Mouse (Mus musculus) ovary, postnatal 10 days (tissue): ENCODE measurements around the gene Ankrd54.

ENCODE experiments used
- DNase-seq: peaks from one replicate; pipeline ENCODE4 v3.0.0; 2022; ENCODE audit warnings: low spot score

Gene Ankrd54

GRCm38 (mm10) chr15:79062376-79063159 lies at the start of gene Ankrd54:
Ankrd54 (minus strand) TSS chr15:79062893.
- DNase-seq, result peak; percentile 86

DNA sequence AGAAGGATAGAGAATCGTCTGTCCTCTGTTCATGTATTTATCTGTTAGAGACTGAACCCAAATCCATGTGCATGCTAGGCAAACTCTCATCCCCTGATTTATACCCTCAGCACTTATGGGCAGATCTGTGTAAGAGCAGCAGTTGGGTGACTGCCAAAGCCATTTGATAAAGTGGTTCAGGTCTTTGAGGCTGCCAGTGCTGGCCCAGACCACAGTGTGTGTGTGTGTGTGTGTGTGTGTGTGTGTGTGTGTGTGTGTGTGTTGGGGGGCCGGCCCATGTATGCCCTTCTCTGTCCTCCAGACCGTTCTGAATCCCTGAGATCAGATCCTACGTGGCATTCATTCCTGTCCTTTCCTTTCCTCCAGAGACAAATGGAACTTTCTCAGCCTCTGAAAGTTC lies 49.1 kb upstream of the Ankrd54 start:
- DNase-seq, result no peak

DNA sequence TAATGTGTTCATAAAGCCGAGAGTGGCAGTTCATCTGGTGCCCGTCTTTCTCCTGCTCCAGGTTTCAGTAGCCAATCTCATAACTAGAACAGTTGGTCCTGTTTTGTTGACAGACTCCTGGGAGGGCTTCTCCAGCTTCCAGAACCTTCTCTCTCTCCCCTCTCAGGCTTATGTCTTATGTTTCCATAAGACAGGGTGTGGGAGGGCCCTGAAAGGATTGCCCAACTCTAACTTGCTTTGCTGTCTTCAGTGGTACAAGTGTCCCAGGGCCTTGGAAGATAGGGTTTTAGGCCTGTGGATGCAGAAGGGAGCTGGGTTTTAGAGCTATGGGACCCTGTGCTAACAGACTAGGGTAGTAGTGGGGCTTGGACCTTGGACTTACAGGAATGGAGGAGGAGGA lies 47.8 kb upstream of the Ankrd54 start:
- no peak for DNase-seq

- DNase-seq, result no peak
Measured at GRCm38 (mm10) chr15:79110031-79110430, 47.3 kb upstream of the Ankrd54 start.

GRCm38 (mm10) chr15:79109321-79109934 lies 46.7 kb upstream of the Ankrd54 start:
- DNase-seq, result no peak

- DNase-seq, result no peak
Measured at GRCm38 (mm10) chr15:79108421-79109320, 46.0 kb upstream of the Ankrd54 start, which contains the start of gene Micall1. Micall1 (plus strand) TSS chr15:79108898.

- no peak for DNase-seq
Measured at GRCm38 (mm10) chr15:79107966-79108365, 45.3 kb upstream of the Ankrd54 start.

GRCm38 (mm10) chr15:79105804-79106203 lies 43.1 kb upstream of the Ankrd54 start:
- DNase-seq, result no peak

GRCm38 (mm10) chr15:79103264-79103663 lies 40.6 kb upstream of the Ankrd54 start:
- DNase-seq, result no peak

- no peak for DNase-seq
Measured at GRCm38 (mm10) chr15:79101531-79101930, 38.8 kb upstream of the Ankrd54 start.

DNA sequence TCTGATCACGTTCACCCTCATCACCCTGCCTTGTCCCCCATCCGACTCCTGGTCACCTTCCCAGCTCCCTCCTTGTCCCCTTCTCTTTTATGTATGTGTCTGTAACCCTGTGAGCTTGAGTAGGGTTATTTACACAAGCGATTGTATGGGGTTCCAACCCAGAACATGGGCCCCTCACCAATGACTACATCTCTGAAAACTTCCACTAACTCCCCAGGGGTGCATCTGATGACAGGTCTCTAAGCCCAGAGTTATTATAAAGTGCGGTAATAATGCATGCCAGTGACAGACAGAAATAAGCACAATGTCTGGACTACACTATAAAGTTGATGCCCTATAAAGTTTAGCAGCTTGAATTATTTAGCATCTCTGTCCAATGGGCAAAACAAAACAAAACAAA lies 37.7 kb upstream of the Ankrd54 start:
- DNase-seq, result no peak

DNA sequence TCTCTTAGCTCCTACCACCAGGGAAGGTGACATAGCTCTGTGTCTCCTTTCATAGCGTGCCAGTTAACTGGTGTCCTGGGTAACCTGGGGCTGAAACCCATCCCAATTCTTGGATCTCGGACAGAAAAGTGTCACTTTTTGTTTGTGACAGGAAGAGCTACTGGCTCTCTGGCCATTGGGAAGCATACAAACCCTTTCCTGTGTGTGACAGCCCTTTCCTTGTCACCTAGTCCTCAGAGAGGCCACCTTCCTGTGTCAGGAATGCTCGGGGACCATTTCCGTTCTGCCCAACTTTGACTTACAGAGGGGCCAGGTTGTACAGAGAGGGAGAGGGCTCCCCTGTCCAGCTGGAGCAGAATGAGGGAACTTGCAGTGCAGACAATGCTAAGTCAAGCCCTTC lies 36.8 kb upstream of the Ankrd54 start:
- no peak for DNase-seq

GRCm38 (mm10) chr15:79098868-79099267 lies 36.2 kb upstream of the Ankrd54 start:
- no peak for DNase-seq

GRCm38 (mm10) chr15:79098220-79098619 lies 35.5 kb upstream of the Ankrd54 start:
- no peak for DNase-seq

- DNase-seq, result no peak
Measured at GRCm38 (mm10) chr15:79097611-79098025, 34.9 kb upstream of the Ankrd54 start.

DNA sequence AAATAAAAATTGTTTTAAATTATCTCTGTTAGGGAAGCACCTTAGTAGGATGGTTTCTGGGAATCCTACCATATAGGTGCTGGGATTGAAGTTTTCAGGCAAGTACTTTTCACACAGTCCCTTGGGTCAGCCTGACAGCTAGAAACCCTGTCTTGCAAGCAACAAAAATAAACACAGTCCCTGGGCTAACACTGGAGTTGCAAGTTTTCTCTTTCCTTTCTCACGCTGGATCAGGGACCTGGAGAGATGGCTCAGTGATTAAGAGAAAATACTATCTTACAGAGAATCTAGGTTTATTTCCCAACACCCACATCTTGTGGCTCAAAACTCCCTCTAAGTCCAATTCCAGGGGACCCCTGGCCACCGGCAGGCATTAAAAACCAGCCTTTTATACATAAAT lies 34.4 kb upstream of the Ankrd54 start:
- DNase-seq, result no peak

DNA sequence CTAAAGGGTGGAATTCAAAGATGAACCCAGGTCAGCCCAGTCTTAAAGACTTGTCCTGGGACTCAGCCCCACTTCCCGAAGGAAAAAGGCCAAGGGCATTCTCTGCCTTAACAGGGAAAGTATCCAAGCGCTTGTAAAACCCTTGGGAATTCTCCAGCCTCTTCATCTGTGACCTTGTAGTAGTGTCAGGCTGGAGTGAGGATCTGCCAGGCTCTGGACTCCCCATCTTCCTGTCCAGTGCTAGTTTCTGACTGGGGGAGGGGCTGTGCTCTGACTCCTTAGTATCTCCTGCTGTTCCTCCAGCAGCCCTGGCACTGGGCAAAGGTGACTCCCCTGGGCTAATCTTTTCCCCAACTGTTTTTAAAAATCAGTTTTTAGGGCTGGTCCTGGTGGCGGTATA lies 33.9 kb upstream of the Ankrd54 start:
- DNase-seq, result no peak

- no peak for DNase-seq
Measured at GRCm38 (mm10) chr15:79095483-79095882, 32.8 kb upstream of the Ankrd54 start.

GRCm38 (mm10) chr15:79093083-79093839 lies 30.6 kb upstream of the Ankrd54 start:
- DNase-seq, result no peak

GRCm38 (mm10) chr15:79092284-79092683 lies 29.6 kb upstream of the Ankrd54 start:
- DNase-seq, result no peak

- no peak for DNase-seq
Measured at GRCm38 (mm10) chr15:79079567-79079966, 16.9 kb upstream of the Ankrd54 start.
